Mouse (Mus musculus): ENCODE data around the gene Lipa. TPM values are rescaled to one million over a fixed set of nuclear protein-coding genes. Genes with fewer than 3 reads are reported as not detected.
A peak's percentile ranks its signal among the peaks of the same experiment; 100 is the strongest.

The Lipa gene
- polyA plus RNA-seq, 1 experiment from 2014 or later: 32.0 TPM

- Histone ChIP-seq H3K27ac (ENCODE audit: low read length) (peak overlapping the region; percentile 85), H3K4me3 (ENCODE audit: low read length) (no peak overlapping the region), H3K4me2 (ENCODE audit: low read depth, low read length) (no peak overlapping the region), H3K4me1 (ENCODE audit: control insufficient read depth, insufficient read depth, low read length) (peaks cover 14% of the 10 kb centered on the region), H3K9me3 (replicated peaks; ENCODE audit: control insufficient read depth, low read length) (no peaks in the 10 kb centered on the region), H3K9ac (ENCODE audit: low read length) (no peak overlapping the region), H3K27me3 (ENCODE audit: control insufficient read depth, insufficient read depth, low read length) (no peaks in the 10 kb centered on the region), H3K36me3 (ENCODE audit: control insufficient read depth, insufficient read depth) (no peaks in the 10 kb centered on the region; the same call in 1 of the 2 replicates)
- ATAC-seq (replicated peaks; ENCODE audit: extremely low read depth, insufficient read depth, low FRiP score): no peak
Observed at GRCm38 (mm10) chr19:34554061-34554460, 26.8 kb upstream of the Lipa start.

DNA sequence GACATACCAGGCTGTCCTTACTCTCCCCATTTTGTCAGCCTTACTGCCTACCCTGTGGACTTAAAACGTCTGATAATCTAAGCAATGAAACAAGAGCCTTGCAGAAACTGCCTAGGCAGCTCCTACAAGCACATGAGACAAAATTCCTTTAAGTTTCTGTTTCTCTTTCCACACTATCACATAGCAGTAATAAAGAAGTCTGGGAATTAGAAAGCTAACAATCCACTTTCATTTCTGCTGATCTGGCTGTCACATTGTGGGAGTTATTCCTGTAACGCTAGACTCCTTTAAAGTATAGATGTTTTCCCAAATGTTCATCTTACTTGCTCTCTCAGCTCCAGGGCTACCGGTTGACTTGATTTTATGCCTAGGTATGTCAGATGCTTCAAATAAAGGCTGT, 26.2 kb upstream of the Lipa start:
- peak overlapping the region; percentile 21; the same call in 1 of the 2 replicates for H3K4me3 ChIP-seq (ENCODE audit: low read length)
- no peaks in the 10 kb centered on the region for H3K9me3 ChIP-seq (replicated peaks; ENCODE audit: control insufficient read depth, low read length)
- WGBS: 48% methylated on average over 3 of the region's 3 CpGs
- peak overlapping the region; percentile 49 for H3K4me2 ChIP-seq (ENCODE audit: low read depth, low read length)
- peaks cover 14% of the 10 kb centered on the region for H3K4me1 ChIP-seq (ENCODE audit: control insufficient read depth, insufficient read depth, low read length)
- H3K27me3 ChIP-seq (ENCODE audit: control insufficient read depth, insufficient read depth, low read length): no peaks in the 10 kb centered on the region
- no peak for ATAC-seq (replicated peaks; ENCODE audit: extremely low read depth, insufficient read depth, low FRiP score)
- H3K36me3 ChIP-seq (ENCODE audit: control insufficient read depth, insufficient read depth): no peaks in the 10 kb centered on the region
- H3K9ac ChIP-seq (ENCODE audit: low read length): 0 out of 2 replicates have a peak overlapping the region, but pooled peaks have one; percentile 12
- peak overlapping the region; percentile 85 for H3K27ac ChIP-seq (ENCODE audit: low read length)

GRCm38 (mm10) chr19:34553021-34553420, 25.7 kb upstream of the Lipa start:
- WGBS: 23% methylated on average over 6 of the region's 6 CpGs
- peak; percentile 37; the same call in 1 of the 2 replicates for ATAC-seq (replicated peaks; ENCODE audit: extremely low read depth, insufficient read depth, low FRiP score)
- H3K27ac ChIP-seq (ENCODE audit: low read length): peak overlapping the region; percentile 85
- H3K4me3 ChIP-seq (ENCODE audit: low read length): peak overlapping the region; percentile 21
- no peaks in the 10 kb centered on the region for H3K9me3 ChIP-seq (replicated peaks; ENCODE audit: control insufficient read depth, low read length)
- H3K27me3 ChIP-seq (ENCODE audit: control insufficient read depth, insufficient read depth, low read length): no peaks in the 10 kb centered on the region
- peaks cover 14% of the 10 kb centered on the region for H3K4me1 ChIP-seq (ENCODE audit: control insufficient read depth, insufficient read depth, low read length)
- peak overlapping the region; percentile 49 for H3K4me2 ChIP-seq (ENCODE audit: low read depth, low read length)
- H3K9ac ChIP-seq (ENCODE audit: low read length): peak overlapping the region; percentile 12; the same call in 1 of the 2 replicates
- no peaks in the 10 kb centered on the region for H3K36me3 ChIP-seq (ENCODE audit: control insufficient read depth, insufficient read depth)

DNA sequence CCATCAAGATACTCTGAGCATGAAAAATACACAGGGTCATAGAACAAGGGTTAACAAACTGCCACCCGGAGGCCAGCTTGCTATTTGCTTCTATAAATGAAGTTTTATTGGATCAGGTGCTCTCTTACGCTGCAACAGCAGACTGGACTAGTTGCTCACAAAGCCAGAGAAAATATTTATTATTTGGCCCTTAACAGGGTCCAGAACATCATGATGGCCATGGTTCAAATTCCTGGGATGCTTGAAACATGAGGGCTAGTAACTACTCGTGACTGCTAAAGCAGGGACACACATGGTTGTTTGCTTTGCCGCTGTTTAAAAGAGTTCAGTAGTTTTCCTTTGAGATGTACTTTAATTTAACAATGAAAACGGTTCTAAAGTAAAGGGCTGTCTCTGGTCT, 24.7 kb upstream of the Lipa start:
- H3K36me3 ChIP-seq (ENCODE audit: control insufficient read depth, insufficient read depth): no peaks in the 10 kb centered on the region
- no peak for ATAC-seq (replicated peaks; ENCODE audit: extremely low read depth, insufficient read depth, low FRiP score)
- peak overlapping the region; percentile 49 for H3K4me2 ChIP-seq (ENCODE audit: low read depth, low read length)
- 27% methylated on average over 5 of the region's 5 CpGs for WGBS
- H3K9ac ChIP-seq (ENCODE audit: low read length): peak overlapping the region; percentile 12
- H3K4me3 ChIP-seq (ENCODE audit: low read length): peak overlapping the region; percentile 6
- no peaks in the 10 kb centered on the region for H3K27me3 ChIP-seq (ENCODE audit: control insufficient read depth, insufficient read depth, low read length)
- peaks cover 14% of the 10 kb centered on the region for H3K4me1 ChIP-seq (ENCODE audit: control insufficient read depth, insufficient read depth, low read length)
- H3K9me3 ChIP-seq (replicated peaks; ENCODE audit: control insufficient read depth, low read length): no peaks in the 10 kb centered on the region
- peak overlapping the region; percentile 85 for H3K27ac ChIP-seq (ENCODE audit: low read length)

DNA sequence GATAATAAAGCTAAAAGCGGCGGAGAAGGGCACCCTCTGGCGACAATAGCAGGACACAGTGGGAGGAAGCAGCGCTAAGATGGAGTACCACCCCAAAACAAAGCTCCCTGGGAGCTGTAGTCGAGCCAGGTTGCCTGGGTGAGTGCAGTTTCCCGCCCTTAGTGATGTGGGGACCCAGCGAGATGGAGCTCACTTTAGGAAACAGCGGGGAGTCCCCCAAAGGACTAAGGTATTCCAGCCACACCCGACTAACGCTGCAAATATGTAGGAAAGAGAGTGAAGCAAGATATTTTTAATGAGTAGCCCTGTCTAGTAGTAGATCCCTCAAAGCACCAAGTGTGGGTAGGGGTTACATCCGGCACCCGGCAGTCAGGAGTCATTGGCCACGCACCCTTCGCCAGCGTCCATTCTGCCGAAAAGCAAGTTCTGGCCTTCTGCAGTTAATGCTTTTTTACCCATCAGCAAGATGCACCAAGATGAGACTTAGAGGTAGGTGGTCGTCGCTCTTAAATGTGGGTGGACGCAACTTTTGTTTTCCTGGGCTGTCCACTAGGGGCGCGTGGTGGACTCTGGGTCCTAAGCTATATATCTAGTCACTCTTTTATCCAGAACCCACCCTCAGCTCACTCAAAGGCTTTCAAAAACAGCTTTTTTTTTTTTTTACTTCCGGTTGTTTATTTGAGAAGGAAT, 23.4 kb upstream of the Lipa start, which contains the start of gene Ifit2:
TSS of gene Ifit2 (plus strand) at position 161 of the 690 bp plus-strand sequence.
- Histone ChIP-seq H3K27ac (ENCODE audit: low read length) (peak within 1 kb of the TSS; percentile 85), H3K4me2 (ENCODE audit: low read depth, low read length) (peak within 1 kb of the TSS; percentile 70), H3K36me3 (ENCODE audit: control insufficient read depth, insufficient read depth) (no peaks in the 10 kb centered on the region), H3K27me3 (ENCODE audit: control insufficient read depth, insufficient read depth, low read length) (no peaks in the 10 kb centered on the region), H3K9ac (ENCODE audit: low read length) (peak within 1 kb of the TSS; percentile 51), H3K4me3 (ENCODE audit: low read length) (peak within 1 kb of the TSS; percentile 61), H3K4me1 (ENCODE audit: control insufficient read depth, insufficient read depth, low read length) (peaks cover 14% of the 10 kb centered on the region), H3K9me3 (replicated peaks; ENCODE audit: control insufficient read depth, low read length) (no peaks in the 10 kb centered on the region)
- WGBS: 2% methylated on average over 22 of the region's 22 CpGs
- ATAC-seq (replicated peaks; ENCODE audit: extremely low read depth, insufficient read depth, low FRiP score): peak; percentile 89

DNA sequence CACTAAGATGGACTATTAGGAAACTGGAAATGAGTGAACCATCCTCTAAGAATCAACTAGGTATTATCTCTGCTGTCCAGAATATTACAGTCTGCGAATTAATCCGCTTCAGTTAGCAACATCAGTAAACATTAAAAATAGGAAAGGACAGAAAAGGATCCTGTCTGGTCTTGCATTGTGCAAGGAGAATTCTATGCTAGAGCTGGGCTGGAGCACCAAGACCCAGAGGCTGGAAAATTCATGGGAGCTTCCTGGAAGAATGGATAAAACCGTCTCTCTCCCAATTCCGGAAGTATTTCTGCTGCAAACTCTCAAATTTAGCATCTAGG, 22.9 kb upstream of the Lipa start:
- 30% methylated on average over 4 of the region's 4 CpGs for WGBS
- no peak for ATAC-seq (replicated peaks; ENCODE audit: extremely low read depth, insufficient read depth, low FRiP score)
- Histone ChIP-seq H3K4me1 (ENCODE audit: control insufficient read depth, insufficient read depth, low read length) (peaks cover 14% of the 10 kb centered on the region), H3K27ac (ENCODE audit: low read length) (peak overlapping the region; percentile 74; the same call in 1 of the 2 replicates), H3K27me3 (ENCODE audit: control insufficient read depth, insufficient read depth, low read length) (no peaks in the 10 kb centered on the region), H3K4me2 (ENCODE audit: low read depth, low read length) (peak overlapping the region; percentile 70), H3K36me3 (ENCODE audit: control insufficient read depth, insufficient read depth) (no peaks in the 10 kb centered on the region), H3K4me3 (ENCODE audit: low read length) (peak overlapping the region; percentile 61), H3K9ac (ENCODE audit: low read length) (0 out of 2 replicates have a peak overlapping the region, but pooled peaks have one; percentile 3), H3K9me3 (replicated peaks; ENCODE audit: control insufficient read depth, low read length) (no peaks in the 10 kb centered on the region)

DNA sequence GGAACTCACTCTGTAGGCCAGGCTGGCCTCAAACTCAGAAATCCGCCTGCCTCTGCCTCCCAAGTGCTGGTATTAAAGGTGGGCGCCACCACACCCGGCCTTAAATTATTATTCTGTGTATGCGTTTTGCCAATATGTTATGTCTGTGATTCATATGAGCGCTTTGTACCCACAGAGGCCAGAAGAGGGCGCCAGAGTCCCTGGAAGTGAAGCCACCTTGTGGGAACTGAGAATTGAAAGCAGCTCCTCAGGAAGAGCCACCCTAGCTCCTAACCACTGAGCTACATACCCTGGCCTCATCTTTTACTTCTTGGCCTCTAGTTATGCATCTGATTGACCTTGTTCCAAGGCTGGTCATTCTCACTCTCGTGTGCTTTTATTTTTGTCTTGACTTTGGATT, 20.7 kb upstream of the Lipa start:
- no peak overlapping the region for H3K27ac ChIP-seq (ENCODE audit: low read length)
- WGBS: 27% methylated on average over 7 of the region's 7 CpGs
- H3K4me1 ChIP-seq (ENCODE audit: control insufficient read depth, insufficient read depth, low read length): peaks cover 7% of the 10 kb centered on the region; the same call in 1 of the 2 replicates
- no peak overlapping the region for H3K4me2 ChIP-seq (ENCODE audit: low read depth, low read length)
- no peak for ATAC-seq (replicated peaks; ENCODE audit: extremely low read depth, insufficient read depth, low FRiP score)
- no peak overlapping the region for H3K9ac ChIP-seq (ENCODE audit: low read length)
- no peaks in the 10 kb centered on the region for H3K9me3 ChIP-seq (replicated peaks; ENCODE audit: control insufficient read depth, low read length)
- no peaks in the 10 kb centered on the region for H3K27me3 ChIP-seq (ENCODE audit: control insufficient read depth, insufficient read depth, low read length)
- H3K36me3 ChIP-seq (ENCODE audit: control insufficient read depth, insufficient read depth): no peaks in the 10 kb centered on the region
- no peak overlapping the region for H3K4me3 ChIP-seq (ENCODE audit: low read length)

GRCm38 (mm10) chr19:34546211-34546610, 18.9 kb upstream of the Lipa start:
- Histone ChIP-seq H3K9me3 (replicated peaks; ENCODE audit: control insufficient read depth, low read length) (no peaks in the 10 kb centered on the region), H3K4me2 (ENCODE audit: low read depth, low read length) (no peak overlapping the region), H3K27me3 (ENCODE audit: control insufficient read depth, insufficient read depth, low read length) (no peaks in the 10 kb centered on the region), H3K36me3 (ENCODE audit: control insufficient read depth, insufficient read depth) (no peaks in the 10 kb centered on the region), H3K4me1 (ENCODE audit: control insufficient read depth, insufficient read depth, low read length) (no peaks in the 10 kb centered on the region; the same call in 1 of the 2 replicates), H3K4me3 (ENCODE audit: low read length) (no peak overlapping the region), H3K27ac (ENCODE audit: low read length) (no peak overlapping the region), H3K9ac (ENCODE audit: low read length) (no peak overlapping the region)
- no peak for ATAC-seq (replicated peaks; ENCODE audit: extremely low read depth, insufficient read depth, low FRiP score)
- WGBS: 84% methylated on average over 4 of the region's 4 CpGs

DNA sequence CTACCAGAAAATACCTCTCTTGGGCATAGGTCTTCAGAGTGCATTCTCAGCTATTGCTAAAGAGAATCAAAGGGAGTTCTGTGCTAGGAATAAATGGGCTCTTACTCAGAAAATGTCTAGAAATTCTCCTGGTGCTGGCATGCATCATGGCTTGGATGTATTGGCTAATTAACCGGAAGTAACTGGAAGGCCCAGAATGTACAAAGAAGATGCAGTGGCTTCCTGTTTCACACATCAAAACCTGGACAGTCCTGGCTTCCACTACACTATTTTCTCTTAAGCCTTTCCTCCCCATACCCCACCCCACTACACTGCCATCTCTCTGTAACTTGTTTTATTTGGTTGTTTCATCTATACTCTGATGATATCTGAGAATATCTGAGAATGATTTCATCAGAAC, 12.1 kb upstream of the Lipa start:
- no peak for ATAC-seq (replicated peaks; ENCODE audit: extremely low read depth, insufficient read depth, low FRiP score)
- H3K27me3 ChIP-seq (ENCODE audit: control insufficient read depth, insufficient read depth, low read length): no peaks in the 10 kb centered on the region

More for the DNA sequence above, 12.1 kb upstream of the Lipa start:
- Histone ChIP-seq H3K36me3 (ENCODE audit: control insufficient read depth, insufficient read depth) (no peaks in the 10 kb centered on the region), H3K27ac (ENCODE audit: low read length) (no peak overlapping the region), H3K4me2 (ENCODE audit: low read depth, low read length) (no peak overlapping the region), H3K9me3 (replicated peaks; ENCODE audit: control insufficient read depth, low read length) (no peaks in the 10 kb centered on the region), H3K4me1 (ENCODE audit: control insufficient read depth, insufficient read depth, low read length) (no peaks in the 10 kb centered on the region), H3K4me3 (ENCODE audit: low read length) (no peak overlapping the region), H3K9ac (ENCODE audit: low read length) (no peak overlapping the region)
- 77% methylated on average over 1 of the region's 1 CpGs for WGBS

Data from heart, embryonic 16.5 days (tissue).